Mouse (Mus musculus): ENCODE results near the gene Farp1.

DNA sequence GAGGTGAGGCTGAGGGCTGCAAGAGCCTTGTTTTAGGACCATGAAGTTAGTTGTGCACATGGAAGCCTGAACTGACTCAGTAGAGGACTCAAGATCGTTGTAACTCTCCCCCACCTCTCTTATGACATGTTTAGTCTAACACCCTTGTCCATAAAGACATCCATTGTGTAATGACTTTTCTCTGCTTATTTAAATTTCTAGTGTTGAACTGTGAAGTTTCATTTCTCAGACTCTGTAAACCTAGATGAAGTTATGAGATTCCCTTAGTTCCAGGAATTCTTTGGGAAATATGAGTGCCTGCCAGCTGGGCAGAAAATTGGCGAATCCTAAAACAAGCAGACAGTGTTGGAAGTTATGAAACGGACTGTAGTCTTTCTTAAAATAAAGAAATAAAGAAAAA, 170.5 kb downstream of the Farp1 start:
- TF ChIP-seq CTCF (IDR thresholded peaks at IDR 0.05; ENCODE audit: extremely low read depth, insufficient read length, insufficient replicate concordance, low read depth, low read length) (no peak), POLR2A (IDR thresholded peaks at IDR 0.05; ENCODE audit: low read depth, low read length) (no peak)
